Mouse (Mus musculus) CD4-positive naive resting alpha-beta T cell, adult 57 days (primary cell): ENCODE results near the gene Olfr1408. TPM values are rescaled to one million over a fixed set of nuclear protein-coding genes. Genes with fewer than 3 reads are reported as not detected.

Experiments
- total RNA-seq: library from RNA; stranded (reverse); gene quantifications from one replicate; pipeline ENCODE4 v1.2.4, GENCODE M21; 2023

The Olfr1408 gene
- not detected for total RNA-seq

GRCm38 (mm10) chr1:173137274-173137673 is at the start of gene Olfr1408:
Gene Olfr1408, minus strand, starts transcription at chr1:173137374.

Other genes with a start within 250 kb of the Olfr1408 start
- gene Apcs, start 242.3 kb downstream of the Olfr1408 start, total RNA-seq, result not detected
- gene Olfr16, start 187.0 kb downstream of the Olfr1408 start, total RNA-seq, result not detected
- gene Olfr1406, start 53.3 kb upstream of the Olfr1408 start, total RNA-seq, result not detected
- gene Olfr218, start 60.4 kb upstream of the Olfr1408 start, total RNA-seq, result not detected
- not detected for gene Olfr1404, start 75.0 kb upstream of the Olfr1408 start, total RNA-seq
- not detected for gene Fcer1a, start 89.8 kb upstream of the Olfr1408 start, total RNA-seq
- not detected for gene Olfr418, start 128.6 kb upstream of the Olfr1408 start, total RNA-seq
- not detected for gene Mptx2, start 140.4 kb upstream of the Olfr1408 start, total RNA-seq
- gene Ackr1, start 196.4 kb upstream of the Olfr1408 start, total RNA-seq, result not detected
- 46.2 TPM for gene Aim2, start 213.5 kb upstream of the Olfr1408 start, total RNA-seq
- 0.62 TPM for gene Cadm3, start 230.3 kb upstream of the Olfr1408 start, total RNA-seq